In genomic region chr13:94870461-94871186, GRCm38 (mm10) we compare ENCODE assay signal across 23 mouse cellular contexts. TPM values are rescaled to one million over a fixed set of nuclear protein-coding genes. Genes with fewer than 3 reads are reported as not detected.
DNase-seq lines count a peak whose midpoint lies in the region; ATAC-seq lines count a peak whose summit lies in the region.
"Had no signal": no experiment of that assay in that cellular context is flagged by ENCODE, and none has a peak within 500 bp of the region (broad histone marks: within the 10 kb centered on the region; RNA-seq: fewer than 3 reads in every experiment).

No protein-coding gene starts in this region.

- no peak overlapping the region for H3K4me3 ChIP-seq in intestine, embryonic 14.5 days (ENCODE audit: low read depth, low read length)
- H3K4me3 ChIP-seq in intestine, embryonic 16.5 days (ENCODE audit: low read length): no peak overlapping the region
- H3K4me3 ChIP-seq: midbrain, embryonic 12.5 days had no signal

- no peak overlapping the region for H3K4me2 ChIP-seq in intestine, embryonic 14.5 days (ENCODE audit: low read length)
- H3K4me2 ChIP-seq in intestine, embryonic 16.5 days (ENCODE audit: low read depth, low read length): no peak overlapping the region
- H3K4me2 ChIP-seq: midbrain, embryonic 12.5 days had no signal

- no peaks in the 10 kb centered on the region for H3K9me3 ChIP-seq in intestine, embryonic 14.5 days (ENCODE audit: control insufficient read depth, low read length)
- no peaks in the 10 kb centered on the region for H3K9me3 ChIP-seq in intestine, embryonic 16.5 days (ENCODE audit: control insufficient read depth, low read length)
- H3K9me3 ChIP-seq: midbrain, embryonic 12.5 days had no signal

- no peaks in the 10 kb centered on the region; the same call in 1 of the 2 replicates for H3K4me1 ChIP-seq in intestine, embryonic 14.5 days (replicated peaks; ENCODE audit: control insufficient read depth, insufficient read depth, low read length)
- H3K4me1 ChIP-seq in intestine, embryonic 16.5 days (ENCODE audit: control insufficient read depth, insufficient read depth, low read length): peaks cover 7% of the 10 kb centered on the region; the same call in 1 of the 2 replicates

- 1% methylated on average over 21 of the region's 21 CpGs for WGBS in intestine, embryonic 14.5 days
- WGBS in intestine, embryonic 16.5 days: 2% methylated on average over 21 of the region's 21 CpGs

- peaks cover 99% of the 10 kb centered on the region for H3K27me3 ChIP-seq in intestine, embryonic 14.5 days (replicated peaks; ENCODE audit: control insufficient read depth, insufficient read depth, low read length)
- H3K27me3 ChIP-seq in intestine, embryonic 16.5 days (replicated peaks; ENCODE audit: control insufficient read depth, insufficient read depth, low read length): peaks cover 75% of the 10 kb centered on the region

- H3K27ac ChIP-seq in intestine, embryonic 14.5 days (ENCODE audit: low read depth): no peak overlapping the region
- no peak overlapping the region for H3K27ac ChIP-seq in intestine, embryonic 16.5 days (ENCODE audit: low read length)
- H3K27ac ChIP-seq: midbrain, embryonic 12.5 days had no signal

- no peaks in the 10 kb centered on the region for H3K36me3 ChIP-seq in intestine, embryonic 14.5 days (ENCODE audit: control insufficient read depth, insufficient read depth, low read length)
- H3K36me3 ChIP-seq in intestine, embryonic 16.5 days (ENCODE audit: control insufficient read depth, insufficient read depth, low read length): no peaks in the 10 kb centered on the region
- H3K36me3 ChIP-seq: midbrain, embryonic 12.5 days had no signal

- peak; percentile 74 for DNase-seq in intestine, embryonic 14.5 days (ENCODE audit: low spot score)
- DNase-seq in embryo, embryonic 9.5 days (ENCODE audit: extremely low spot score): peak; percentile 55
- peak; percentile 35 for DNase-seq in retina, embryonic 14.5 days (ENCODE audit: low spot score)
- DNase-seq in gastrocnemius, adult 8-10 months (ENCODE audit: low spot score in 2 of 2): no peak
- DNase-seq in urinary bladder, postnatal 10 days (ENCODE audit: low spot score): no peak
- DNase-seq: kidney, adult 9 months; kidney, postnatal 4 days; liver; liver, postnatal 0 days; spleen, adult 18-20 months; thymus, adult 18-20 months had no signal

- H3K9ac ChIP-seq in intestine, embryonic 14.5 days (ENCODE audit: low read length): no peak overlapping the region
- H3K9ac ChIP-seq in intestine, embryonic 16.5 days (ENCODE audit: low read depth, low read length): no peak overlapping the region
- H3K9ac ChIP-seq: liver, postnatal 0 days; midbrain, embryonic 12.5 days had no signal

- no peak for ATAC-seq in intestine, embryonic 14.5 days (replicated peaks; ENCODE audit: low FRiP score, low TSS enrichment, low read depth)
- ATAC-seq in intestine, embryonic 16.5 days: no peak
- ATAC-seq in common myeloid progenitor, adult 5-6 weeks (replicated peaks; ENCODE audit: low read depth, poor library complexity, severe bottlenecking): peak; percentile 46; the same call in 1 of the 2 replicates
- ATAC-seq: liver, postnatal 0 days had no signal

RNA-seq across cellular contexts. Expression of gene Otp, which starts 4.8 kb away (rescaled TPM):
- not detected in 2 replicates for polyA plus RNA-seq in intestine, embryonic 14.5 days (2014; fragmentation: Nextera tagmentation; extraction: Ambion mirVana)
- not detected in 2 replicates for polyA plus RNA-seq in intestine, embryonic 16.5 days (2015; fragmentation: Nextera tagmentation; extraction: Ambion mirVana)
- not detected in 2 replicates for total RNA-seq in common myeloid progenitor, adult 5-6 weeks (2017)
- total RNA-seq in gastrocnemius, adult 8-10 months (2022): not detected
- total RNA-seq: adrenal gland, postnatal 4 days; gastrocnemius, adult 18-20 months; heart, adult 8-10 months; layer of hippocampus, postnatal 14 days; MEL had no signal
- polyA plus RNA-seq: embryonic facial prominence, embryonic 14.5 days; heart, postnatal 0 days; liver, postnatal 0 days; stomach, embryonic 14.5 days; urinary bladder, adult 2 months had no signal

Comparison
In these comparisons a context has a peak if more than half of its experiments do, and no peak if none do; other contexts are left out.
1. DNase-seq: peak in intestine, embryonic 14.5 days (single experiment), embryo, embryonic 9.5 days (single experiment) and retina, embryonic 14.5 days (single experiment); none in gastrocnemius, adult 8-10 months (0 of 2) and urinary bladder, postnatal 10 days (single experiment).